Mouse (Mus musculus) layer of hippocampus, adult 6 months (tissue): ENCODE data around the gene Gpbp1. TPM values are rescaled to one million over a fixed set of nuclear protein-coding genes. Genes with fewer than 3 reads are reported as not detected.

Experiments used
- long read RNA-seq, 2 experiments: library from polyadenylated mRNA; unstranded; transcript quantifications; one replicate each; pipeline ENCODE4 v2.0.0; 2019 to 2020
- polyA plus RNA-seq: library from polyadenylated mRNA; unstranded; fragments of <200 nt; fragmentation: Nextera tagmentation; gene quantifications from 2 replicates; pipeline ENCODE4 v1.2.3, GENCODE M21; 2021

Gpbp1 gene
- polyA plus RNA-seq: 34.8 and 35.4 TPM in 2 replicates
- long read RNA-seq, experiment 1, transcript Gpbp1-201 (13 exons, 3,694 nt): major isoform, 40 of 122 reads
- long read RNA-seq, experiment 1, transcript Gpbp1-202 (12 exons, 3,299 nt): minor isoform, 26 of 122 reads
- long read RNA-seq, experiment 1, partial matches to known transcripts: 44 of 122 reads
- long read RNA-seq, experiment 1, other reads (novel, unspliced or antisense): 12 of 122 reads
- long read RNA-seq, experiment 2, transcript Gpbp1-202 (12 exons, 3,299 nt): minor isoform, 189 of 574 reads
- long read RNA-seq, experiment 2, transcript Gpbp1-201 (13 exons, 3,694 nt): major isoform, 306 of 574 reads
- long read RNA-seq, experiment 2, partial matches to known transcripts: 39 of 574 reads
- long read RNA-seq, experiment 2, other reads (novel, unspliced or antisense): 40 of 574 reads

DNA sequence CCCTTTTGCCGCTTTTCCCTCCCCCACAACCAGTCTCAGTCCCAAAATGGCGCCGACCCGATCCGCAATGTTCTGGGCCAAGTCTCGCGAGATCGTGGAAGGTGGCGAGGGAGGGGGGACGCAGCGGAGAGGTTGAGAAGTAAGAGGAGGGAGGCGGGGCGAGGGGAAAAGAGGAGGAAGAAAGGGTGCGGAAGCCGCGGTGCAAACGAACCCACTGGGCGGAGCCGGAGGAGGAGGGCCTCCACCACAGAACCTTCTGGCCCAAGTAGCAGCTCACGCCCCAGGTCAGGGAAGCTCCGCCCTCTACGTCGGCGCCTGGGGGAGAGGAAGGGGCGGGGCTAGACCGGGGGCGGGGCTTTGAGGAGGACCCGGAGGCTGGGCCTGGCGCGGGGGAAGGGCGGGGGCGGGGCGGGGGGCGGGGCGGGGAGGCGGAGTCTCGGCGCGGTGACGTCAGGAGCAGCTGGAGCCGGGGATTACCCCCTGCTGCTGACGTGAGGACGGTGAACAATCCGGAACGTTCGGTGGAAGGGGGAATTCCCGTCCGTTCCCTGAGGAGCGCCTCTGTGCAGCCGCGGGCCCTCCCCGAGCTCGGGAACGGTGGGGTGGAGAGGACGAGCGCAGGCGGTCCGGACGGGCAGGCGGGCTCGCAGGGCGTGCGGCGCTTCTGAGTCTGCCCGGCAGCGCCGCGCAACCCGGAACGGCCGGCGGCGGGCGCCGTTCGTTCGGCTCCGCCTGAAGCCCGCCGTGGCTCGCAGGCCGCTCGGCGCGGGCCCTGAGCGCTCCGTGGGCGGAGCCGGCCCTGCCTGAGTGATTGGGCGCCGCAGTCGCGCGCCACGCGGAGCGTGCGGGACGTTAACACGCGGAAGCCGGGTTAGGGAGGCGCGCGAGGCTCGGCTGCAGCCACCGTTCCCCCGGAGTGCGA lies at the start of gene Gpbp1:
Gpbp1 (minus strand) TSS at position 310 of the 922 bp plus-strand sequence.

Other genes with a start within 250 kb of the Gpbp1 start
- not detected in 2 replicates for gene Actbl2, start 235.1 kb downstream of the Gpbp1 start, polyA plus RNA-seq
- gene Gm49496, start 59.8 kb upstream of the Gpbp1 start, polyA plus RNA-seq: not detected in 2 replicates
- gene Gm10198, start 102.7 kb upstream of the Gpbp1 start, polyA plus RNA-seq: not detected in 2 replicates
- gene Mier3, start 190.9 kb upstream of the Gpbp1 start, polyA plus RNA-seq: 6.4 and 6.7 TPM in 2 replicates